Mouse (Mus musculus) cerebellum, adult 11-12 months (tissue): ENCODE data around the gene 4930522L14Rik.
"Not testable (repeated sequence)": the region's sequence is repeated elsewhere in the genome, so short reads cannot be mapped to it uniquely, and the experiment has no call there.

Experiments used
- DNase-seq: peaks from one replicate; pipeline ENCODE4 v3.0.0; 2022

Gene 4930522L14Rik

GRCm38 (mm10) chr5:109751391-109752071 is at the start of gene 4930522L14Rik:
TSS of gene 4930522L14Rik (minus strand) at chr5:109751886.
- peak; percentile 79 for DNase-seq

DNA sequence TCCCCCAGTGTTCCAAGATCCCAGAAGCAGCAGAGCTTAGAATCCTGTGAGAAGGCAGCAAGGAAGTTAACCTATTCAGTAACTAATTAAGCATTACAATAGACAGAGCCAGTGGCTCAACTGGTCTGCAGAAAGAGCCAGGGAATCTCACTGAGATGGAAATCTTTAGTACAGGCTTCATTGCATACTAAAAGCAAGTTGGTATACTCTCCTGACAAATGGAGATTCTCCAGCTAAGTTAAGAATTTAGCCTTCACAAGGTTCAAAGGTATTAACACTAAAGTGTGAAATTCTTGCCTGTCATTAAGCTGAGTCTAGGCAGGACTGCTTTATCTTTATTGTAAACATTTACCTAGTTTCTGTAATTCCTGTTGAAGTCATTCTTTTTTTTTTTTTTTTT is 49.8 kb upstream of the 4930522L14Rik start:
- not testable (repeated sequence) for DNase-seq

- not testable (repeated sequence) for DNase-seq
Observed at GRCm38 (mm10) chr5:109799948-109800347, 48.3 kb upstream of the 4930522L14Rik start.

- DNase-seq: not testable (repeated sequence)
Observed at GRCm38 (mm10) chr5:109797017-109797416, 45.3 kb upstream of the 4930522L14Rik start.

DNA sequence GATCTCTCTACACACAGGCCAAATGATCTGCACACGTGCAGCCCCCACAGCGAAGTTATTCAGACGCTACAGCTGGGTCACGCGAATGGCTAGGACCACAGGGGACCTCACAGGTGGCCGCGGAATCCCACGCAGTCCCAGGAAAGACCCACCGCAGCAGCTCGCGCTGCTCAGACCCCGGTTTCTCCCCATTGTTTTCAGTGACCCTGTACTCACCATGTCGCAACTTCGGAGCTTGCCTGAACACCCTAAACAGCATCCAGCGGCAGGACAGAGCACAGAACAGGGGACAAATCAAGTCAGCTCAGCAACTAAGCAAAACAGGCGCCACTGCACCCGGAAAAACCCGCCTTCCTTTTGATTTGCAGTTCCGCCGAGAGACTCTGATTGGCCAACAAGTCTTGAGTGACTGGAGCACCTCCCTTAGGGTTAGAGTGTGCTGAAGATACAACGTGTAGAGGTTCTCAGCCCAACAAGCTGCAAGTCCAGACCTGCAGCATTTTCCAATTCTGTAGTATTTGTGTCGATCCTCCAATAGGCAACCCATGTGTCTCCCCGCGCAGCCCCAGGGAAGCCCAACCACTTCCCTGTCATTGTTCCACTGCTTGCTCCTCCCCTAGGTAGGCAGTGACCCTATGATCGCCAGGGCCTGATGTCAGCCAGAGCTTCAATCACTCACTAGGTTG is 44.4 kb upstream of the 4930522L14Rik start:
- peak; percentile 48 for DNase-seq

- DNase-seq: not testable (repeated sequence)
Observed at GRCm38 (mm10) chr5:109752073-109752780, 541 bp upstream of the 4930522L14Rik start.

DNA sequence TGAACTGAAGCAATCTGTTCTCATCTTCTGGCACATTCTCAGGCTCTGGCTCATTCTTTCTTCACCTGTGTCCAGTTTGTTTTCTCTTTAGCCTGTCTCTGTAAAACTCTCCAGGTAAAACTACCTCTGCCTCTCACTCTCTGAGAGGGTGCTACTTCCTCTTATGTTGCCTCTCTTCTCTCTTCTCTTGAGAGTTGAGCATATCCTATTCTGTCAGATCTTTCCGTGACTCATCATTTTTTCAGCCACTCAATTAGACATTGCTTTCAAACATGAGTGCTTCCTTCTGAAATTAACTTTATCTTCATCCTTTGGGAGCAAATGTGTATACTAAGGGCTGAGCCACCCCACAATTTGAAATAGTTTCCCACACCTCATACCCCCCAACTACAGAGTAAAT is 6.6 kb downstream of the 4930522L14Rik start:
- DNase-seq: not testable (repeated sequence)

DNA sequence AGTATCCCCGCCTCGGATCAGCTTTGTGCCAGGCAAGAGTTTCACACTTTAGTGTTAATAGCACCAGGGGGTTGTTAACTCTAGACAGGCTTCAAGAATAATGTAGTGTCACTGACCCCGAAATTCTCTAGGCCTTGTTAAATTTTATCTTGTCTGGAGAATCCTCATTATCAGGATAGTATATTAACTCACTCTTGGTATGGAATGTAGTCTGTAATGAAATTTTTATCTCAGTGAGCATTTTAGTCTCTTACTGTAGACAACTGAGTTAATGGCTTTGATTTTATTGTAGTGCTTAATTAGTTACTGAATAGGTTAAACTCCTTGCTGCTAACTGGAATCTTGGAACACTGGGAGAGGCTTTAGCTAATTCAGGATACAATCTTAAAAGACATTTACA is 34.3 kb downstream of the 4930522L14Rik start:
- not testable (repeated sequence) for DNase-seq

- DNase-seq: not testable (repeated sequence)
Observed at GRCm38 (mm10) chr5:109691205-109691965, 60.3 kb downstream of the 4930522L14Rik start.

DNA sequence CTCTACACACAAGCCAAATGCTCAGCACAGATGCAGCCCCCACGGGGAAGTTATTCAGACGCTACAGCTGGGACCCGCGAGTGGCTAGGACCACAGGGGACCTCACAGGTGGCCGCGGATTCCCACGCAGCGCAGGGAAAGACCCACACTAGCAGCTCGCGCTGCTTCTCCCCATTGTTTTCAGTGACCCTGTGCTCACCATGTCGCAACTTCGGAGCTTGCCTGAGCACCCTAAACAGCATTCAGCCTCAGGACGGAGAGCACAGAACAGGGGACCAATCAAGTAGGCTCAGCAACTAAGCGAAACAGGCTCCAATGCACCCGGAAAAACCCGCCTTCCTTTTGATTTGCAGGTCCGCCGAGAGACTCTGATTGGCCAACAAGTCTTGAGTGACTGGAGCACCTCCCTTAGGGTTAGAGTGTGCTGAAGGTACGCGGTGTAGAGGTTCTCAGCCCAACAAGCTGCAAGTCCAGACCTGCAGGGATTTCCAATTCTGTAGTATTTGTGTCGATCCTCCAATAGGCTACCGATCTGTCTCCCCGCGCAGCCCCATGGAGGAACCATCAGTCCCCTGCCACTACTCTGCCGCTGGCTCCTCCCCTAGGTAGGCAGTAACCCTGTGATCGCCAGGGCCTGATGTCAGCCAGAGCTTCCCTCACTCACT is 61.0 kb downstream of the 4930522L14Rik start, which contains the start of gene 5430403G16Rik:
TSS of gene 5430403G16Rik (minus strand) at position 505 of the 665 bp plus-strand sequence.
- peak; percentile 80 for DNase-seq
